Mouse (Mus musculus): ENCODE results near the gene Lrit2.

Lrit2 gene

GRCm38 (mm10) chr14:37111371-37111770 is 43.6 kb downstream of the Lrit2 start:
- DNase-seq (ENCODE audit: low spot score), result no peak

GRCm38 (mm10) chr14:37112931-37113330 is 45.2 kb downstream of the Lrit2 start:
- DNase-seq (ENCODE audit: low spot score), result no peak

- DNase-seq (ENCODE audit: low spot score), result no peak
Observed at GRCm38 (mm10) chr14:37113922-37114321, 46.2 kb downstream of the Lrit2 start, which contains the start of gene 2610528A11Rik. 2610528A11Rik (minus strand) TSS chr14:37114022.

GRCm38 (mm10) chr14:37119233-37119632 is 51.5 kb downstream of the Lrit2 start:
- DNase-seq (ENCODE audit: low spot score), result no peak

Measured in lung, postnatal 25 days (tissue).